ENCODE assay signal across 9 mouse cellular contexts in the genomic region with DNA sequence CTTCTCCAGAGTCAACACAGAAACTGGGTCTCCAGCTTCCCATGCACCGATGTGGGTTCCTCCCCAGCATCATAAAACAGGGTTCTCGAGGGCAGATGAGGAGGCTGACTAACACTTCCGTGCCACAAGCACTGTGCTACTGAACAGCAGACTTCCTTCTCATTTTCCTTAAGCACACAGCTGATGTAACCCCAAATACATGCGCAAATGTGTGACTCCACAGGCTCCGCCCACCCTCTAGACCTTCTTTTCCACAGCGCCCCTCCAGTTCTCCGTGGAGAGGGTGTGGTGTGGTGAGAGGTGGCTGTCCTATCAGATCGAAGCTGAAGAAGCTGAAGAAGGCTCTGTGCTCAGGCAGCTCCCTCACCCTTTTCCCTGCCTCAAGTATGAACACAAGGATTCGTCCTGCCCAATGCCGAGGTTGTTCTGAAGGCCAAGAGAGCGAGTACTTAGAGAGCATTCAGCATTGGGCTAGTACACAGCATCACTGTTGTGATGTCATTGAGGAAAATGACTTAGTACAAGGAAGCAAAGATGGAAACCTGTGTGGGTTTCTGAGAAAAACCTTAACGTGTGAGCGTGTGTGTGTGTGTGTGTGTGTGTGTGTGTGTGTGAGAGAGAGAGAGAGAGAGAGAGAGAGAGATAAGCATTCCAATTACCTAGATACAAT. TPM values are rescaled to one million over a fixed set of nuclear protein-coding genes. Genes with fewer than 3 reads are reported as not detected.
DNase-seq lines count a peak whose midpoint lies in the region; ATAC-seq lines count a peak whose summit lies in the region.
"Had no signal": no experiment of that assay in that cellular context is flagged by ENCODE, and none has a peak within 500 bp of the region (broad histone marks: within the 10 kb centered on the region; RNA-seq: fewer than 3 reads in every experiment).

No protein-coding gene starts in this region.

- DNase-seq in T-cell, adult 2 months (ENCODE audit: low spot score), result peak; percentile 27
- DNase-seq in induced T-regulatory cell, adult 2 months (ENCODE audit: low read depth), result peak; percentile 82
- peak; percentile 5 to 27 for DNase-seq in thymus, adult 18-20 months
- no peak for DNase-seq in right cerebral cortex, adult 18-20 months
- DNase-seq in left cerebral cortex, postnatal 36 days (ENCODE audit: low spot score in 2 of 2), result no peak
- DNase-seq in adrenal gland, postnatal 14 days, result no peak
- DNase-seq: cerebellum, postnatal 25 days had no signal

- H3K36me3 ChIP-seq in lung, embryonic 16.5 days (ENCODE audit: control insufficient read depth, insufficient read depth, low read length), result peaks cover 17% of the 10 kb centered on the region

- H3K4me3 ChIP-seq in lung, embryonic 16.5 days (ENCODE audit: low read length), result no peak overlapping the region
- H3K4me3 ChIP-seq: neural tube, embryonic 13.5 days had no signal

- H3K27ac ChIP-seq in lung, embryonic 16.5 days (ENCODE audit: low read length), result no peak overlapping the region
- H3K27ac ChIP-seq: neural tube, embryonic 13.5 days had no signal

- no peaks in the 10 kb centered on the region for H3K9me3 ChIP-seq in lung, embryonic 16.5 days (ENCODE audit: control insufficient read depth, low read length)
- H3K9me3 ChIP-seq: neural tube, embryonic 13.5 days had no signal

- H3K4me2 ChIP-seq in lung, embryonic 16.5 days (ENCODE audit: low read depth, low read length), result no peak overlapping the region
- H3K4me2 ChIP-seq: neural tube, embryonic 13.5 days had no signal

- peak; percentile 75 for ATAC-seq in lung, embryonic 16.5 days (ENCODE audit: low read depth)

- H3K4me1 ChIP-seq in lung, embryonic 16.5 days (replicated peaks; ENCODE audit: control insufficient read depth, insufficient read depth, low read length), result no peaks in the 10 kb centered on the region
- H3K4me1 ChIP-seq: neural tube, embryonic 13.5 days had no signal

- no peak overlapping the region for H3K9ac ChIP-seq in lung, embryonic 16.5 days (ENCODE audit: low read length)
- H3K9ac ChIP-seq: neural tube, embryonic 13.5 days had no signal

- WGBS in lung, embryonic 16.5 days, result 62% methylated on average over 13 of the region's 13 CpGs

- H3K27me3 ChIP-seq in lung, embryonic 16.5 days (ENCODE audit: control insufficient read depth, insufficient read depth, low read depth, low read length), result no peaks in the 10 kb centered on the region
- H3K27me3 ChIP-seq: neural tube, embryonic 13.5 days had no signal

- intact Hi-C loops in left cerebral cortex, postnatal 36 days (cut with DNase I), result no loop called here

RNA-seq across cellular contexts. Expression of a gene that starts 47.0 kb away (rescaled TPM):
- polyA plus RNA-seq in lung, embryonic 16.5 days (2015; fragmentation: Nextera tagmentation; extraction: Ambion mirVana), result 40.9 and 45.1 TPM in 2 replicates
- total RNA-seq in left cerebral cortex, postnatal 36 days (2021), result 10 to 100 TPM; 79.2 to 89.2 TPM
- 23.2 and 26.2 TPM in 2 replicates for total RNA-seq in adrenal gland, postnatal 14 days (2021)

RNA-seq across cellular contexts. Expression of a gene that starts 47.1 kb away (rescaled TPM):
- polyA plus RNA-seq in lung, embryonic 16.5 days (2015; fragmentation: Nextera tagmentation; extraction: Ambion mirVana), result 19.8 and 23.4 TPM in 2 replicates
- total RNA-seq in left cerebral cortex, postnatal 36 days (2021), result 10 to 100 TPM; 11.6 to 18.0 TPM
- total RNA-seq in adrenal gland, postnatal 14 days (2021), result 43.7 and 47.7 TPM in 2 replicates

Comparison
In these comparisons a context has a peak if more than half of its experiments do, and no peak if none do; other contexts are left out.
1. DNase-seq: peak in T-cell, adult 2 months (single experiment), induced T-regulatory cell, adult 2 months (single experiment) and thymus, adult 18-20 months (2 of 2); none in right cerebral cortex, adult 18-20 months (single experiment), left cerebral cortex, postnatal 36 days (0 of 2) and adrenal gland, postnatal 14 days (single experiment).